Mouse (Mus musculus) left cerebral cortex, postnatal 4 days (tissue): ENCODE data around the gene Cspg5. TPM values are rescaled to one million over a fixed set of nuclear protein-coding genes. Genes with fewer than 3 reads are reported as not detected.

Experiments used
- DNase-seq: peaks from one replicate; pipeline ENCODE4 v3.0.0-alpha.2; 2022
- intact Hi-C: fragments of 180-260 bp; cut with DNase I; formaldehyde crosslinking; loops from one replicate; pipeline ENCODE4 v1.15.1; 2025
- total RNA-seq, 2 experiments: library from RNA; stranded (reverse); gene quantifications; 2 replicates each; pipeline ENCODE4 v1.2.3; 2021

The Cspg5 gene
- total RNA-seq, 2 experiments from 2014 or later = 420 to 463 TPM

DNA sequence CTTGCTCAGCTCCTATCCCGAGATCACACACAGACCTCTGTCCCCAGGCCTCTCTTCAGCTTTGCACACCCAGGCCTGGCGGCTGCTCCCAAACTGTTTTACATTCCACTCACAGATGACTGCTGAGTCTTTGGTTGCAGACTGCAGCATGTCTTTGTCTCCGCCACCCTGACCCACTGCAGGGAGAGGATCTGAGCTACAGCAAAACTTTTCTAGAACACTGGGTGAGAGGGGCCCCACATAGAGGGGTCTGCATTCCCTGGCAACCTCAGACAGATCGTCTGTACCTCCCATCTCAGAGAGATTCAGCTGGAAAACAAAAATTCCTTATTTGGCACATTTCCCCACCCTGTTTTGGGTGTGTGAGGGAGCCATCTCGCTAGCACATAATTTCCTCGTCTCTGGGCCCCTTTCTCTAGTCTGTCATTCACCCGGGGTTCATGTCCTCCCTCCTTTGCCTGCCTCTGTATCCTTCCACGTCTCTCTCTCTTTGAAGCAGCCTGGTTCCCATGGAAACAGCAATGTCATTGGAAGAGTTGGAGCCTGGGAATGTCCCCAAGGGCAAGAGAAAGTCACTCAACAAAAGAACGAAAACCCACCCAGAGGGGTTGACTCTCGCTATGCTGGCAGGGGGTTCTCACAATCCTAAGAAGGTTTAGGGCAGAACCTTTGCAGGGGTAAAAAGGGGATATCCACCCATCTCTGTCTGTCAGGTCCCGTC, 6.4 kb downstream of the Cspg5 start:
- peak; percentile 66 for DNase-seq
- intact Hi-C loops = loop anchor here (5.0 kb wide), 1 partner anchor 37 kb away; no protein-coding TSS in a partner anchor

DNA sequence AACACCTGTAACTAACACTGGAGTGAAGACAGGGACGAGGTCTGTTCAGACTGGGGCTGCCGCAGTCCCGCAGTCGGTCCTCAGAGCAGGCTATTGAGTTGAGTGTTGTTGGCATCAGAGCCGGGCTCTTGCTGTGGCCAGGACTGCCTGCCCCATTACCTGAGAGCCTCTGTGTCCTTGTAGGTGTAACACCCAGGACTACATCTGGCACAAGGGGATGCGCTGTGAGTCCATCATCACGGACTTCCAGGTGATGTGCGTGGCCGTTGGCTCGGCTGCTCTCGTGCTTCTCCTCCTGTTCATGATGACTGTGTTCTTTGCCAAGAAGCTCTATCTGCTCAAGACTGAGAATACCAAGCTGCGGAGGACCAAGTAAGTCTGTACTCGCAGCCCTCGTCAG, 7.2 kb downstream of the Cspg5 start:
- intact Hi-C loops = no loop called here
- no peak for DNase-seq

DNA sequence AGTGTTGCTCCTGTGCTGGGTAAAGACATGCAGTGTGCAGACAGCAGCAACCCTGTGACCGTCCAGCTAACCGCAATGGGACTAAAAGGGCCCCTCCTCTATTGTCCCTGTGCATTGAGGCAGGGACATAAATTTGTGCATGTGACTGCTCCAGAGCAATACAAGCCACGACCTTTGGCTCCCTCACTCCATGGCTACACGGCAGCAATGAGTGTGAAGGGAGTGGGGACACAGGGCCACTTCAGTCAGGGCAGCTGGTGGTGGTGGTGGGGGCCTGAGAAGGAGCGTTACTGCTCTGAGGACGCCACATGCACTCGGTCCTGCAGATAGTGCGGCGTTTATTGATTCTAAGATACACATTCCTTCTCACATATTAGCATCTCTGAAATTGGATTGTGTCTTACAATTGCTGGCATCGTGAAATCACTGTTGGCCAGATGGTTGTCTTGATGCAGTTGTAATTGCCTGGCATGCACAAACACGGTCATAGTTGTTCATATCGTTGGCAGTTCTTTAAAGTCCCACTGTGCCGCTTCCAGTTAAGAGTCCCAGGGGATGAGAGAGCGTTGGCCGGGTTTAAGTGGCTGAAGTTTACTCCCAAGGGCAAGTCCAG, 11.9 kb downstream of the Cspg5 start:
- intact Hi-C loops = no loop called here
- DNase-seq = peak; percentile 46

DNA sequence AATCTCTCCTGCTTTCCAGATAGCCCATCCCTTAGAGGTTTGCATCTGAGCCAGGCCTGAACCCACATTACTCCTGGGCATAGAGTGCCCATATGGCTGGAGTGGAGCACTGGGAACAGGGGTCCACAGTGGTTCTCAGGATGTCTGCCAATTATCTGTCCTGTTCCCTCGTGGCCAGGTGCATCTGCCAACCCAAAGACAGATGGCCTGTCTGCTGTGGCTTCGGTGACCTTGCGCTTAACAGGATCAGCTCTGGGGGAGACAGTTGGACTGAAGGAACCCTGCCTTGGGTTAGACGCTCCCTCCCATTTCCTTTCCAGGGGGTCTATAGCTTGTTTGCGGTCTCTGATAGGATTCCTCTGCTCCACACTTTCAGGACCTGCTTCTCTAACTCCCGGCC, 15.1 kb downstream of the Cspg5 start:
- DNase-seq = peak; percentile 73
- intact Hi-C loops = no loop called here

DNA sequence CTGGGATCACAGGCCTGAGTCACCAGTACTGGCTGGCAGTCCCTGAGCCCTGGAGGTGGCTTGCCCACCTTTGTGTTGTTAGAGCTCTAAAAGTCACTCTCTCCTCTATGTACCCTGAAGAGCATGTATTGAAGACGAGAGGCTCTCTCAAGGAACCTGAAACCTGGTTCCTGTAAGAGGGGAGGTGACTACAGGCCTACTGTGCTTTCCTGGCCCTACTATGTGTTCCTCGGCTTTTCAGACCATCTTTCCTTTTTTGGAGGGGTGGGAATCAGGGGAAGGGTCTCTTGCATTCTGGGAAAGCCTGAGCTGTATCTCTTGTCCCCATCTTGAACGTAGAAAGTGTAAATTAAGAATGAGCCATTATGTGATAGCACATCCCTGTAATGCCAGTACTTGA, 15.5 kb downstream of the Cspg5 start:
- intact Hi-C loops = no loop called here
- no peak for DNase-seq

DNA sequence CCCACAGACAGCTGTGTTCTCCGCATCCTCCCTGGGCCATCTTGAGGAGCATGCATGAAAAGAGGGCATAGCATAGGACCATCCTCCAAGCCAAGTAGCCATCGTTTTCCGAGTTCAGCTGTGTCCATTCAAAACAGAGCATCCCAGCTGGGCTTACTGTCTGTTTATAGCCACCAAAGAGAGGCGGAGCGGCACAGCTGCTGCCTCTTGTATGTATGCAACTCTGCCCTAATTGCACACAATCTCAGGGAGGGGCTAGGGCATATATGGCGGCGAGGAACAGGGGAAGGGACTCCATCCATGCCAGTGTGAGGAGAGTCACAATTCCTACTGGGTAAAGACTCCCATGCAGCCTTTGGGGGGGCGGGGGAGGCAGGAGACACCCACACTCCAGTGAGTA, 19.6 kb downstream of the Cspg5 start:
- DNase-seq = no peak
- intact Hi-C loops = no loop called here

DNA sequence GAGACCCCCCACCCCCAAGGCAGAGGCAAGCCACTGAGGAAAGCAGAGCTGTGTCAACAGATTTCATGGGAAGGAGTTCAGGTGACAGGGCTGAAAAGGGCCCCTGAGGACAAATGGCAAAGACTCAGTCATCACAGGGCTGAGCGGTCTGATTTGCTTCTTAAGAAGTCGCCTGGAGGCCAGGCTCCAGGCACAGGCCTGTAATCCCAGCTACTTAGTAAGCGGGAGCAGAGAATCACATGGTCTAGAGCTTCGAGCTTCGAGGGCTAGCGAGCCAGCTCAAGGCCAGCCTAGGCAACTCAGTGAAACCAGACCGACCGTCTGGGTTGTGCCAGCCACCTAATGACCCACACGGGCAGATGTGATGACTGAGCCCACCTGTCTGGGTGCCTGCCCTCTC, 21.4 kb downstream of the Cspg5 start:
- intact Hi-C loops = no loop called here
- no peak for DNase-seq

DNA sequence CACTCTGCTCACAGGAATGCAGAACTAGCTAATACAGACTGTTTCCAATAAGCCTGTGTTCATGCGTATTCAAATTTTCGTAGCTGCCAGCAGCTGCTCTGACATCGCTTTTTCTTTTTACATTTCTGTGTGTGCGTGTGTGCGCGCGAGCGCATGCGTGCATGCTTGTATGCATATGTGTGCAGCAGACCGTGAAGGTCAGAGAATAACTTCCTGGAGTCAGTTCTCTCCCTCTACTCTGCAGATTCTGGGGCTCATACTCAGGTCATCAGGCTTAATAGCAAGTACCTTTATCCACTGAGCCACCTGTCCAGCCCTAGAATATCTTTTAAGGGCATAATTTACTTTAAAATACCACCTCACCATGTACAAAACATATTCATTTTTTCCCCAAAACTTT, 24.8 kb downstream of the Cspg5 start:
- intact Hi-C loops = no loop called here

DNA sequence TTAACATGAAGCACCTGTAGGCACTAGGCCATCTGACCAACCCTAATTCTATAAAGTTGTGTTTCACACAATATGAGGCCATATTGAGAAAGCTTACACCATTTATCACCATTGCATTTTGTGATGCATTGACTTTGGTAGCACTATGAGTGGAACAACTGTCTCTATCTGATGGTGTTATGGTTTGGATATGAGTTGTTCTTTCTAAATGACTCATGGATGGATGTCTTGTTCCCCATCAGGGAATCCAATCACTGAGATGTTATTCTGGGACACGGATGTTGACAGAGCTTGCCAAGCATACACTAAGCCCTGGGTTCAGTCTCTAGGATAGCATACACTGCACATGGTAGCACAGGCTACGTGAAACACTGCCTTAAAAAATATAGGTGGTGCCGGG, 28.7 kb downstream of the Cspg5 start:
- DNase-seq = no peak
- intact Hi-C loops = no loop called here

More for the DNA sequence above, 24.8 kb downstream of the Cspg5 start:
- DNase-seq = no peak

DNA sequence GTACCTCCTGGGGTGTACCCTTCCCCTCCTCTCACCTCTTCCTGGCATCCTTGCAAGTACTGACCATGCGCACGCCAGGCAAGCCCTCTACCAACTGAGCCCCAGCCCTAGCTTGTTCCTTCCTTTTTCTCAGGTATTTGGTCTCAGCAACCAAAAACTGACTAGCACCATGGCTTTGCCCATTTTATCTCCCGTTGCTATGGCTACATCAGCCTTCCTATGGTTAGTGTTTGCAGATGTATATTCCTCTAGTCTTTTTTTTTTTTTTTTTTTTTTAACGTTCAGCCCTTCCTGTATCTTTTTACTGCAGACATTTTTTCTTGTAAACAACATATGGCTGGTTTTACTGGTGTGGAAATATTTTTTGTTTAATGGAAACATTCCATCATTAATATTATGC, 29.9 kb downstream of the Cspg5 start:
- intact Hi-C loops = no loop called here
- DNase-seq = no peak

DNA sequence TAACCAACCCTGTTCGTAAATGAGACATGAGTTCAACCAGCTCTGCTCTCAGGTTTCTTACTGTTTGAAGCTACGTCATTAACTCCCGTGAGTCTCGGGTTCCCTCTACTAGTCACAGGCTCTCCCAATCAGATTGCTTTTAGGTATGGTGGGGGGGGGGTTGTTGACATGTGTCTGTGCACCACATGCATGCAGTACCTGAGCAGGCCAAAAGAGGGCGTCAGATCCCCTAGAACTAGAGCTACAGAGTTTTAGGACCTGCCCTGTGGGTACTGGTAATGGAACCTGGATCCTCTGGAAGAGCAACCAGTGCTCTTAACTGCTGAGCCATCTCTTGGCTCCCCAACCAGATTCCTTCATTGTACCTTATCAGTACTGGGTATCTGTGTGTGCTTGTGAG, 32.3 kb downstream of the Cspg5 start:
- no peak for DNase-seq
- intact Hi-C loops = no loop called here

DNA sequence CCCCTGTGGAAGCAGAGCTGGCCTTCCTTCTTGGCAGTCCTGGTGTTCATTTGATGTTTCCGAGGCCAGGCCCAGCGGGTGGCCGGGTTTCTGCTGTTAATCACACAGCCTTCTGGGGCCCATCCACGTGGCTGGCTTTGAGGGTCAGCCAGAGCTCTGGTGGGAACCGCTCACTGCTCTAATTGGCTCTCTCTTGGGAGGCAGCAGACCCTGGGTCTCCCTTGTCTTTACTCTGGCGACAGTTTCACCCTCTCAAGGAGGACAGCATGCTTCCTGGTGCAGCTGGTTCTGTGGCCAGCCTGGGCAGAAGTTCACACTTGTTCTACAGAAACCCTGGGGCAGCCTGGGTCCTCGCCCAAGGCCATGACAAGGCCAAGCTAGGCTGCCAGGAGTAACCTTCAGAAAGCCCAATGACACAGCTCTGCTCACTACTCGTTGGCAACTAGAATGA, 33.9 kb downstream of the Cspg5 start:
- intact Hi-C loops = no loop called here
- DNase-seq = peak; percentile 55

DNA sequence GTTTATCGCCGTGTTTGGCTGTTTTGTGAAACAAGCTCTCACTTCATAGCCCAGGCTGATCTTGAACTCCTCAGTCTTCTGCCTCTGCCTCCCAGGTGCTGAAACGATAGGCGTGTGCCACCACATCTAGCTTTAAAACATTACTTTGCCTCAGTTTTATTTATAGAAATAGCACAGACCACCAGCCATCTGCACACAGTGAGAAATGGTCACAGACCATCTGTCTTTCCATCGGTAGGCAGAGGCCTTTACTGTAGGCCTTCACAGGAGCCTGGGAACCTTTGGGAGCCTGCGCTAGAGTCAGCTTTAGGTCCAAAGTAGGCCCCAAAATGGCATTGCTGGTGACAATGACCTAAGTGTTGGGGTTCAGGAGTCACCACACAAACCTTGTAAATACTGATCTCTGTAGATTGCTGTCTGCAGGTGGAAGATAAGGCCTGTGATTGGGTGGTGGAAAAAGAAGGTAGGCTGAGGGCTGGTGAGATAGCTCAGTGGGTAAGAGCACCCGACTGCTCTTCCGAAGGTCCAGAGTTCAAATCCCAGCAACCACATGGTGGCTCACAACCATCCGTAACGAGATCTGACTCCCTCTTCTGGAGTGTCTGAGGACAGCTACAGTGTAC, 40.6 kb downstream of the Cspg5 start:
- intact Hi-C loops = no loop called here
- DNase-seq = no peak

DNA sequence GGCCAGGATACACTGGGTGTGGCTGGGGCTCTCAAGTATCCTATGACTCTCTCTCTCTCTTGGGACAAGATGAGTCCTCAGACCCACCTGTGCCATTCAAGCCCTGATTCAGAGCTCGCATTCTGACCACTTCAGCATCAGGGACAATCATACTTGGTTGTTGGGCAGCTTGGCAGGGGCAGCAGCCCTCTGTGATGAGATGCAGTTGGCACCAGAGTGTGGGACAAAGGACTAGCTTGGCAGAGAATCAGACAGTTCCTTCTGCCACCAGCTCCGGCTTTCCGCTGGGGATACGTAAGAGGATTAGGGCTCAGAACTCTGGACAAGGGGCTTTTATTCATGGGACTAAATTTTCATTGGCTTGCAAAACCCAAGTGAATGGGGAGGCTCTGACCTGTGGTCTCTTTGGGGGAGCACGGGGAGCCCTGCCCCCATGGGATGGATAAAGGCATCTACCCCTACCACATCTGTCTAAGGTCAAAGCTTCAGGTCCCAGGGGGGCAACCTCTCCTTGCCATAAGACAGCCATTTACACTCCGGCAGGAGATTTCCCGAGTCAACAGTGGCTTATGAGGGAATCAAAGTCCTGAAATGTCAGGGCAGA, 43.8 kb downstream of the Cspg5 start:
- intact Hi-C loops = loop anchor here (5.0 kb wide), 1 partner anchor 40 kb away; no protein-coding TSS in a partner anchor
- DNase-seq = peak; percentile 81

DNA sequence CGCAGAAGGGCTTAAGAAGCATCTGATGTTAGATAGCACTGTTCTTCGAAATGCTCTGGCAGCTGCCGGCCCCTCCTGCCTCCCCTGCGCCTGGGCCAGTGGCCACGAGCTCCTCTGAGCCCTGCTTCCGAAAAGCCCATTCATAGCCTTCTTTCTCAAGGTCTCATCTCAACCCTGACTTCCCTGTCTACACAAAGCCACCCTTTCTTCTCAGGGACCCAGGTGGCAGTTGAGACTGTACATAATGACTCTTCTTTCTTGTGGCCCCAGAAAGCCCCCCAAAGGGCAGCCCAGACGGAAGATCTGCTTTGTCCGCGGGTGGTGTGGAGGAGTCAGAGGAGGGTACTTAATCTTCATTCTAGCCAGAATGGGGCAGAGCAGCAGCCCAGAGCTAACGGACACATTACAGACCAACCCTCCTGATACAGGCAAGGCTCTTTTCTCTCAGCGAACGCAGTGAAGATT, 49.7 kb downstream of the Cspg5 start:
- intact Hi-C loops = no loop called here
- DNase-seq = peak; percentile 66

DNA sequence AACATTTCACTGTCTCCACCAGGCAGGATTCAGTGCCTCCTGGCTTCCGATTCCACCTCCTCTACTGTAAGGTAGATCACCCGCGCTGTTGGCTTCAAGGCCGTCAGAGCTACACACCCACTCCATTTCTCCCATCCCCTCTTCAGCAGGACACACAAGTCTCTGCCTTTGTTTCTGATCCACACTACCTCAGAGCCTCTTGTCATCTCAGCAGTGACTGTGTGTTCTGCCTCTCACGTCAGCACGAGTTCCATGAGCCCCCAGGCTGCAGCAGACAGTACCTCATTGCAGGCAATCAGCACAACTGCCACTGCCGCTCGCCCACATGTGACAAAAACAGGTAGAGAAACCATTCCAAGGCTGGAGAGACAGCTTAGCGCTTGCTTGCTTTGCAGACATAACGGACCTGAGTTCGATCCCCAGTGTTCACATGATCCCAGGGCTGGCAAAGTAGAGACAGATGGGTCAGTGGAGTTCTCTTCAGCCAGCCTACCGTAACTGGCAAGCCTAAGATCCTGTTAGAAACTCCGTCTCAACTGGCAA, 50.4 kb downstream of the Cspg5 start:
- intact Hi-C loops = no loop called here
- DNase-seq = no peak

DNA sequence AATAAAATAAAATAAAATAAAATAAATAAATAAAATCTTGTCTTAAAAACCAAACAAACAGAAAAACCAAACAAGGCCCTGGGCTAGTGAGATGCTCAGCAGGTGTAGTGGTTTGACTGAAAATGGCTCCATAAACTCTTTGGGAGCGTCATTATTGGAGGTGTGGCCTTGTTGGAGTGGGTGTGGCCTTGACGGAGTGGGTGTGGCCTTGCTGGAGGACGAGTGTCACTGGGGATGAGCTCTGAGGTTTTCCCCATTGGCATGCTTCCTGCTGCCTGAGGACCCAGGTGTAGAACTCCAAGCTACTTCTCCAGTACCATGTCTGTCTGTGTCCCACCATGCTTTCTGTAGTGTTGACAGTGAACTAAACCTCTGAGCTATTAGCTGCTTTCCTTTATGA, 51.2 kb downstream of the Cspg5 start:
- intact Hi-C loops = no loop called here
- DNase-seq = no peak

DNA sequence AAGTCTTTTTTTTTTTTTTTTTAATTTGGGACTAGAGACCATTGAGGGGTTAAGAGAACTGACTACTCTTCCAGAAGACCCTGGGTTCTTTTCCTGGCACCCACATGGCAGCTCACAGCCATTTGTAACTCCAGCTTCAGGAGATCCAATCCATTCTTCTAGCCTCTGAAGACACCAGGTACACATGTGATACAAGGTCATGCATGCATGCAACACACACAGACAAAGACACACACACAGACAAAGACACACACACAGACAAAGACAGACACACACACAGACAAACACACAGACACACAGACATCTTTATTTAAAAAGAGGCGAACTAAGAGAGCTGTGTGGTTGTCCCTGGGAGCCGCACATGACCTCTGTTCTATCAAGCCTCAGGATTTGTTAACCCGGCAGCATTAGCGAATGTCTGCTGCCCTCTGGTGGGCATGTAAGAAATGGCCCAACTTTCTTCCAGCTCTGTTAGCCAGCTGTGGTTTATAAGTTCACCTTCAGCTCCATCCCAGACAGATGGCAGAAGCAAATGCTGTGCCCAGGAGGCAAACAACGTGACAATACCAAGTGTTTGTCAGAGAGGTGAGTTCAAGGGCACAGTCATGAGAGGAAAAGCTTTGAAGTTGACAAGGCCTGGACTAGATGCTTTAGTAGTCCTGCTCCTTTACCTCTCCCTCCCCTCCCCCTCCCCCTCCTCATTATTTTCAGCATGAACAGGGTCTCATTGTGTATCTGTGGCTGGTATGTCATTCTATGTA, 53.5 kb downstream of the Cspg5 start:
- intact Hi-C loops = no loop called here
- DNase-seq = peak; percentile 81

DNA sequence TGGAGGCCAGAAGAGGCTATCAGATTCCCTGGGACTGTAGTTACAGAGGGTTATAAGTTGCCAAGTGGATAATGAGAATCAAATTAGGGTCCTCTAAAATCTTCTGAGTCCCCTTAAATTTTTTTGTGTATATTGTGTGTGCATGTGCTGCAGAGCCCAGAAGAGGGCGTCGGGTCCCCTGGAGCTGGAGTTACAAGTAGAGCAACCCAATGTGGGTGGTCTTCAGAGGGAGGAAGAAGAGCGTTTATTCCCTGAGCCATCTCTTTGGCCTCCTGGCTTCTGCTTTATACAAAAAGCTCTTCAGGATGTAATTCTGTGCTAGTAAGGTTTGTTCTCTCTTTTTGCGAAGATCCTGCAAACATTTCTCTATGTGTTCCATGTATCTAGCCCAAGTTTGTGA, 60.9 kb downstream of the Cspg5 start:
- peak; percentile 55 for DNase-seq
- intact Hi-C loops = no loop called here

DNA sequence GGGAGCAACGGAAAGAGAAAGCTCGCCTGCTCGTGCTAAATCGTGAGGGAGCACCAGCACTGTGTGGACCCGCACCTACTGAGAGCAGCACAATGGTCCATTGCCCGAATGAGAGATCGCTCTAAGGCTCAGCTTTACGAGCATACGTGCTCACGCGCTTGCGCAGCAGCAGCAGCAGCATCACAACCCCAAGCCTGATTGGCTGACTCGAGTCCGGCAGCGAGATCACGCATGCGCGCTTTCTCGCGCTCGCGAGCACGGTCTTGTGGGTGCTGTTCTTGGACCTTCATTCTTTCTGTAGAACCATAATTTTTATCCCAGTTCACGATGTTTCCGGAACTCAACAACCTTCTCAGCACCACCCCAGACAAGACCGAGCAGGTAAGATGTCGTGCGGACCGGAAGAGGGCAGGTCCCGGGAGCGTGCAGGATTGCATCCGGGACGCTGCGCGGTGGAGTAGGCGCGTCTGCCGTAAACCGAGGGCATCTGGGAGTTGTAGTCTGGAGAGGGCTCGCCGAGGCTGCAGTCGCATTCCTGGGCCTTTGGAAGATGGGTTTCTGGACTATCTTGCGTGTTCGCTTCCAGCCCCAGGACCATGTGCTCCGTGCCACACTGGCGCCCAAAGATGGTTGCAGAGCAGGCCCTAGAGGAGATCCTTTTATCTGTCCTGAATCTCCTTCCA, 61.5 kb downstream of the Cspg5 start, which contains the start of gene Elp6:
Gene Elp6 (plus strand): TSS at position 205 of the 683 bp plus-strand sequence.
- intact Hi-C loops = no loop called here
- peak; percentile 90 for DNase-seq
